Mouse (Mus musculus) regulatory T cell (primary cell): Measurements from ENCODE around the gene Cdc5l.
"Not testable (repeated sequence)": the region's sequence is repeated elsewhere in the genome, so short reads cannot be mapped to it uniquely, and the experiment has no call there.

Source experiments
- in situ Hi-C: fragments of 300-600 bp; cut with MboI, MseI; formaldehyde crosslinking; loops from one replicate; pipeline ENCODE4 v1.15.1; 2025; ENCODE audit warnings: high pct_unique_total_duplicates

Gene Cdc5l

GRCm38 (mm10) chr17:45445923-45446322 is 12.4 kb upstream of the Cdc5l start:
- in situ Hi-C loops = loop anchor here (10.0 kb wide), 1 partner anchor 1809 kb away; no protein-coding TSS in a partner anchor

- in situ Hi-C loops = no loop called here
Observed at GRCm38 (mm10) chr17:45434262-45434590, 689 bp upstream of the Cdc5l start.

- in situ Hi-C loops = no loop called here
Observed at GRCm38 (mm10) chr17:45432706-45433398, 685 bp downstream of the Cdc5l start.

GRCm38 (mm10) chr17:45432007-45432406 is 1.5 kb downstream of the Cdc5l start:
- in situ Hi-C loops = no loop called here

- in situ Hi-C loops = no loop called here
Observed at GRCm38 (mm10) chr17:45417387-45417786, 16.1 kb downstream of the Cdc5l start.

- in situ Hi-C loops = not testable (repeated sequence)
Observed at GRCm38 (mm10) chr17:45411617-45412016, 21.9 kb downstream of the Cdc5l start.

GRCm38 (mm10) chr17:45408719-45409118 is 24.8 kb downstream of the Cdc5l start:
- in situ Hi-C loops = no loop called here

- in situ Hi-C loops = no loop called here
Observed at GRCm38 (mm10) chr17:45406281-45406680, 27.3 kb downstream of the Cdc5l start.

GRCm38 (mm10) chr17:45403207-45403606 is 30.3 kb downstream of the Cdc5l start:
- in situ Hi-C loops = no loop called here

GRCm38 (mm10) chr17:45402601-45403000 is 30.9 kb downstream of the Cdc5l start:
- in situ Hi-C loops = no loop called here

GRCm38 (mm10) chr17:45402126-45402525 is 31.4 kb downstream of the Cdc5l start:
- in situ Hi-C loops = no loop called here

GRCm38 (mm10) chr17:45401126-45401905 is 32.2 kb downstream of the Cdc5l start:
- in situ Hi-C loops = no loop called here

- in situ Hi-C loops = no loop called here
Observed at GRCm38 (mm10) chr17:45398021-45398420, 35.5 kb downstream of the Cdc5l start.

GRCm38 (mm10) chr17:45397541-45397940 is 36.0 kb downstream of the Cdc5l start:
- in situ Hi-C loops = no loop called here

- in situ Hi-C loops = no loop called here
Observed at GRCm38 (mm10) chr17:45394612-45395011, 38.9 kb downstream of the Cdc5l start.

GRCm38 (mm10) chr17:45393765-45394164 is 39.8 kb downstream of the Cdc5l start:
- in situ Hi-C loops = no loop called here

GRCm38 (mm10) chr17:45389896-45390295 is 43.6 kb downstream of the Cdc5l start:
- in situ Hi-C loops = no loop called here

- in situ Hi-C loops = no loop called here
Observed at GRCm38 (mm10) chr17:45386986-45387385, 46.6 kb downstream of the Cdc5l start.

- in situ Hi-C loops = no loop called here
Observed at GRCm38 (mm10) chr17:45383305-45383704, 50.2 kb downstream of the Cdc5l start.

- in situ Hi-C loops = loop anchor here (5.0 to 10.0 kb wide), 2 partner anchors 232 to 305 kb away; no protein-coding TSS in a partner anchor
Observed at GRCm38 (mm10) chr17:45379271-45379784, 54.2 kb downstream of the Cdc5l start.

- in situ Hi-C loops = loop anchor here (5.0 to 10.0 kb wide), 2 partner anchors 230 to 303 kb away; no protein-coding TSS in a partner anchor
Observed at GRCm38 (mm10) chr17:45377323-45377722, 56.2 kb downstream of the Cdc5l start.

GRCm38 (mm10) chr17:45373987-45374608 is 59.4 kb downstream of the Cdc5l start:
- in situ Hi-C loops = loop anchor here (5.0 to 10.0 kb wide), 2 partner anchors 77 to 299 kb away; no protein-coding TSS in a partner anchor
